Mouse (Mus musculus) adrenal gland, adult 8-10 months (tissue): ENCODE results near the gene Lypd4. TPM values are rescaled to one million over a fixed set of nuclear protein-coding genes. Genes with fewer than 3 reads are reported as not detected.
A peak's percentile ranks its signal among the peaks of the same experiment; 100 is the strongest.
"Not testable (repeated sequence)": the region's sequence is repeated elsewhere in the genome, so short reads cannot be mapped to it uniquely, and the experiment has no call there.

Source experiments
- DNase-seq: peaks from one replicate; pipeline ENCODE4 v3.0.0; 2022
- total RNA-seq, 4 experiments: library from RNA; stranded (reverse); gene quantifications; 2 replicates each; pipeline ENCODE4 v1.2.4; 2022

Lypd4 gene
- not detected for total RNA-seq

DNA sequence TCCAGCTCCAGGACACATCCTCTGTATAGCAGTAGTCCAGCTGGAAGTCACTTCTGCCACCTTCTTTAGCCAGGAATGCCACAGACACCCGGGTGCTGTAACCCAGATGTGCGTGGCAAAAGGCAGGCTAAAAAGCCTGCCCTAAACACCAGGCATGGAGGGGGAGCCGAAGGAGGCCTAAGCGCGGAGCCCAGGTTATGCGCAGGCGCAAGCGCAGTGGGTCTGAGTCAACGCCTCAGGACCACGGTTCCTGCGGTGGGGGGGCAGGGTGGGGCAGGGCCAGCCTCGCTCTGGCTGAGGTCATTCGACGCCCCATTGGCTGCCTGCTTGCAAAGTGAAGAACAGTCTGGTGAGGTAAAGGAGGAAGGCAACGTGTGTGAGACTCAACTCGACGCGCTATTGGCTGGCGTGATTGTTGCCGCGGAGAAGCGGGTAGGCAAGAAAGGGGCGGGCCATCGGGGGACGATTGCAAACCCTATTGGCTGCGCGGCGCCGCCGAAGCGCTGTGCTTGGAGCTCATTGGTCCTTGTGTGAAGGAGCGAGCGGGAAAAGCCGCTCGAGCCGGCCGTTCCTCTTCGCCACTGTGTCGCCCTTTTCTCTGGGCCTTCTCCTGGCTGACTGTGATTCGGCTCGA lies at the start of gene Lypd4, which contains the start of gene Dmrtc2:
TSS of gene Lypd4 (minus strand) at position 410 of the 634 bp plus-strand sequence.
TSS of gene Dmrtc2 (plus strand) at position 526 of the 634 bp plus-strand sequence.
- DNase-seq, result no peak

- DNase-seq, result no peak
These were observed 49.1 kb upstream of the Lypd4 start for GRCm38 (mm10) chr7:24918763-24919323.

GRCm38 (mm10) chr7:24912480-24912879 lies 42.7 kb upstream of the Lypd4 start:
- no peak for DNase-seq

- no peak for DNase-seq
These were observed 37.5 kb upstream of the Lypd4 start for GRCm38 (mm10) chr7:24907211-24907748.

GRCm38 (mm10) chr7:24906551-24906950 lies 36.8 kb upstream of the Lypd4 start:
- DNase-seq, result no peak

DNA sequence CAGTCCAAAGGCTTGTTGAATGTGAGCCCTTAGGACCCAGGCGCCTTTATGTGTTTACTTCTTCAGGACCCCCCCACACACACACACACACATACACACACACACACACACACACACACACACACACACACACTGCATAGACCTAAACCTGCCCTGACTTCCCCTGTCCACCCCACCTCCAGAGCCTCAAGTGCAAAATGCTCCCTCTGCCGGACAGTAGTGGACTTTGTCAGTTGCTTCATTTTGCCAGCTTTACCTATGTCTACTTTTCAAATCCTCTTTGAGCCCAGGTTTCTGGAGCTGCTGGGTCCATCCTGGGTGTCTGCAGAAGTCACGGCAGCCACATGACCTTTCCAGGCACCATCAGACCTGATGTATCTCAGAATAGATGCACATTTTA lies 35.2 kb upstream of the Lypd4 start:
- no peak for DNase-seq

DNA sequence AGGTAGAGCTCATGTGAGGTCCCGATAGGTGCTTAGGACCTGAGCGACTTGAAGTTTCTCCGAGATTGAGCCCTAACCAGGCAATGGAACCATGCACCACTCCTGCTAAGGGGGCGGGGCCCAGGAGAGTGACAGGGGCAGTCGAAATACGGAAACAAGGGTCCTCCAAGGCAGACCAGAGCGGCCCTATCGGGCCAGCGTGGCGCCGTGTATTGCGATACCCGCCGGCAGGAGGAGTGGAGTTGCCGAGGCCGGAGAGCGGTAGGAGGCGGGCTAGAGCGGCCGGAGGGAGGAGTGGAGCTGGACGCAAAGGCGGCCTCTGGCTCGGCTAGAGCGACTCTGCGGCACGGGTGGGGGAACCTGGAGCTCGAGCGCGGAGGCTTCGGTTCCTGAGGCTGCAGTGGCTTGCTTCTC lies 34.3 kb upstream of the Lypd4 start:
- DNase-seq, result peak; percentile 97

DNA sequence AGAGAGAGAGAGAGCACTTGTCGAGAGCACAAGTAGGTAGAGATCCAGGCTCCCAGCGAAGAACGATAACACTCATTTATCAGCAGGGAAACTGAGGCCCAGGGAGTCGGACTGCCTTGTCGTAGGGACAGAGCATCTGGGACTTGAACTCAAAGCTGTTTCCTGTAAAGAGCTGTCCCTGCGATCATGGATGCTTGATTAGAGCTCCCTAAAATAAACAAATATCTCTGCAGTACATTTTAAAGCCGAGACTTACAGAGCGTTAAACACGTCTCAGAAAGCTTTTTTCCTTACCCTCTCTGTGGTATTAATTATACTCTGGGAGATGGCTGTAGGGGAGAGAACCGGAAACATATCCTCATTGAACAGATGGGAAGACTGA lies 33.7 kb upstream of the Lypd4 start:
- no peak for DNase-seq

- DNase-seq, result peak; percentile 47
These were observed 33.1 kb upstream of the Lypd4 start, which contains the start of gene Arhgef1 for GRCm38 (mm10) chr7:24902630-24903443. Arhgef1 (plus strand) TSS chr7:24902912.

DNA sequence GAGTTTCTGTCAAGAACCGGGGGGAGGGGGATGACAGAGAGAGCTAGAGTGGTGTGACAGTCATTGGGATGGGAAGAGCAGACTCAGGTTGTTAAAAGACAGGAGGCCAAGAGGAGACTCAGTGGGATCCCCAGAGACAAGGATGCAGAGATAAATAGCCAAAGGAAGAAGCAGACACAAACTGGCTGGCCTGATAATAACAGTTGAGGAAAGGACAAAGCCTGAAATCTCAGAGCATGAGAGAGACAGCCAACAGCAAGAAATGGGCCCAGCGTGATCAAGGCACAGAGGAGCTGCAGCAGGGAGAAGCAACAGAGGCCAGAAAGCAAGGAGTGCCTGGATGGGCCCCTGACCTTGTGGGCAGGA lies 32.5 kb upstream of the Lypd4 start:
- no peak for DNase-seq

- no peak for DNase-seq
These were observed 32.1 kb upstream of the Lypd4 start for GRCm38 (mm10) chr7:24901842-24902241.

DNA sequence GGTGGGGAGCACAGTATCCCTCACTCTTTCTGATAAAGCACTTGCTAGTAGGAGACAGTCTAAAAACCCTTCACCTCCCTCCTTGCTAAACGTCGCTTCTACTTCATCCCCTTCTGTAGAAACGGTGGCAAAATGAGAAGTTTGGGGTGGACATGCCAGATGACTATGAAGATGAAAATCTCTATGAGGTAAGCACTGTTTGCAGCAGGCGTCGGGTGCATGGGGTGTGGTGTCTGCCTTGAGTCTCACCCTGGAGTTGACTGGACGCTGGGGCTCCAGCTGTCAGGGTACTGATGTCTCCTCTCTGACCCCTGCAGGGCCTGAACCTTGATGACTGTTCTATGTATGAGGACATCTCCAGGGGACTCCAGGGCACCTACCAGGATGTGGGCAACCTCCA lies 31.4 kb upstream of the Lypd4 start:
- no peak for DNase-seq

DNA sequence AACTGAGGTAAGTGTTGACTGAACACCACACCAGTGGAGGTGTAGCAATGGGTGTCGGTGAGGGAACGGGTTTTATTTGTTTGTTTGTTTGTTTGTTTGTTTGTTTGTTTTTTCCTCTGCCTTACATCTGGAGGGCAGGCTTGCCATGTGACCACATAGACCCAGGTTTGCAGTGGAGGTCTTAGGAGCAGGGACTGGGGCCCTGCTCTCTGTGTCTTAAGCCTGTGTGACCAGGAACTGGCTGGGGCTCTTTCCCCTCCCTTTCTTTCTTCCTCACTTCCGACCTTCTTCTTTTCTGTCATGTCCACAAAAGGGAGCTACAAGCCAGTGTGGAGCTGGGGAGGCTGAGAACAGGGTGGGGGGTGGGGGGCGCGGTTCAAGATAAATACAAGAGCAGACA lies 28.2 kb upstream of the Lypd4 start:
- DNase-seq, result no peak

DNA sequence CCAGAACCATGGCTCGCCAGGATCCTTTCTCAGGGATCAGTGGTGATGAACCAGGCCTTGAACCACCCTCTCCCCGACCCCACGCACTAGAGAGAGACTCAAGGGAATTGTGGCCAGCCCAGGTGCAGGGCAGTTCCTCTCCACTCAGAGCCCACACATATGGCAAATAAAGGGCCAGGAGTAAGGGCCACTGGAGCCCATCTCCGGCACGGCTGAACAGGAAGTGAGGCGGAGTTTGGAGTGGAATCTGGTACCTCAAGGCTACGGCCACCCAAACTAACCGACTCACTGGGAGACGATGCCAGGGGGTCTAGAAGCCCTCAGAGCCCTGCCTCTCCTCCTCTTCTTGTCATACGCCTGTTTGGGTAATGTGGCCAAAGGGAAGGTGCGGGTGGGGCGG lies 27.5 kb upstream of the Lypd4 start, which contains the start of gene Cd79a:
TSS of gene Cd79a (plus strand) at position 158 of the 400 bp plus-strand sequence.
- DNase-seq, result no peak

DNA sequence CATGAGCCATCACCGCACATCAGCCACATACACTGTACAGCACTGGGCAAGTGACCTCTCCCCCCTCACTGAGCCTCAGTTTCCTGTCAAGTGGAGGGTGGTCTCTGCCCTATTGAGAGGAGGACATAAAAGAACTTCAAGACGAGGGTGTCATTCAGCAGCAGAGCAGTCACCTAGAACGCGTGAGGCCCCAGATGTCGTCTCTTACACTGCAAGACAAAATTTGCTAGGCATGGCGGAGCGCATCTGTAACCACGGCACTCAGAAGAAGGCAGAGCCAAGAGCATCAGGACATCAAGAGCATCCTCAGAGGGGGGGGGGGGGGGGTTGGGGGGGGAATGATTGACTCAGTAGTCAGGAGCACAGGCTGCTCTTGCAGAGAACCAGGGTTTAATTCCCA lies 26.5 kb upstream of the Lypd4 start:
- no peak for DNase-seq

- DNase-seq, result not testable (repeated sequence)
These were observed 26.0 kb upstream of the Lypd4 start for GRCm38 (mm10) chr7:24895749-24896148.

GRCm38 (mm10) chr7:24892125-24892583 lies 22.4 kb upstream of the Lypd4 start:
- no peak for DNase-seq

GRCm38 (mm10) chr7:24891241-24892124 lies 21.7 kb upstream of the Lypd4 start:
- no peak for DNase-seq

DNA sequence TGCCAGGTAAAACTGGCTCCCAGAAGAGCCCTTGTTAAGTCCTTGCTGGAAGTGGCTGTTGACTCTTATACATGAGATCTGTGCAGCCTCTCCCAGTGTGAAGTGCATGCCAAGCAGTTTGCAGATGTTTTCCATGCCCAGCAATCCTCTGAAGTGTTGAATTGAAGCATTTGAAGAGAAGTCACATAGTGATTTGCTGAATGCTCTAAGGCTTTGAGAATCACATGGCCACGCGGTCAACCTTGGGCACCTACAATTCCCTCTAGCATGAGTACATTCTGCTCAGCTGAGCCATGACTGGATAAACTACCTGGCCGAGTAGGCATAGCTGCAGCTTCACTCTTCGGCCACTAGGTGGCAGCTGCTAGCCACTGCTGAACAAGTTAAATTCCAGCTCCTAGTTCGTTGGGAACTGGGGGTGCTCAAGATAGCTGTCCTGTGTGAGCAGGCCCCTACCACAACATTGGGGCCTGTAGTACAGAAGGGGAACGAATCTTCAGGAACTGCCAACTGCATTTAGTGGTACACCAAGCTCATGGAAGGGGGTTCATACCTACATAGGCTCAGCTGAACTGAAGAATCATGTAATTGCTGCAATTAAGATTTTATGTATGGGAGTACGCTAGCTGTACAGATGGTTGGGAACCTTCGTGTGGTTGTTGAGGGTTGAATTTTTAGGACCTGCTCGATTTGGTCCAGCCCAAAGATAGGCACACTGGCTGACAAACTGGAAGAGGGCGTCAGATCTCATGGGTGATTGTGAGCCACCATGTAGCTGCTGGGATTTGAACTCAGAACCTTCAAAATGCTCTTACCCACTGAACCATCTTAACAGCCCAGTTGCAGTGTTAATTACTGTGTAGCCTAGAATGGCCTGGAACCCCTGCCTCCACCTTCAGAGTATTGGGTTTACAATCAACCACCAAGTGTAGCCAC lies 20.8 kb upstream of the Lypd4 start:
- peak; percentile 52 for DNase-seq

- DNase-seq, result no peak
These were observed 19.9 kb upstream of the Lypd4 start for GRCm38 (mm10) chr7:24889431-24890220.
